Mouse (Mus musculus): ENCODE measurements around the gene Six2. TPM values are rescaled to one million over a fixed set of nuclear protein-coding genes. Genes with fewer than 3 reads are reported as not detected.

Six2 gene
- total RNA-seq (2021), result not detected in 2 replicates
- long read RNA-seq, experiment 1, result 0 reads
- long read RNA-seq, experiment 2, result 0 reads

DNA sequence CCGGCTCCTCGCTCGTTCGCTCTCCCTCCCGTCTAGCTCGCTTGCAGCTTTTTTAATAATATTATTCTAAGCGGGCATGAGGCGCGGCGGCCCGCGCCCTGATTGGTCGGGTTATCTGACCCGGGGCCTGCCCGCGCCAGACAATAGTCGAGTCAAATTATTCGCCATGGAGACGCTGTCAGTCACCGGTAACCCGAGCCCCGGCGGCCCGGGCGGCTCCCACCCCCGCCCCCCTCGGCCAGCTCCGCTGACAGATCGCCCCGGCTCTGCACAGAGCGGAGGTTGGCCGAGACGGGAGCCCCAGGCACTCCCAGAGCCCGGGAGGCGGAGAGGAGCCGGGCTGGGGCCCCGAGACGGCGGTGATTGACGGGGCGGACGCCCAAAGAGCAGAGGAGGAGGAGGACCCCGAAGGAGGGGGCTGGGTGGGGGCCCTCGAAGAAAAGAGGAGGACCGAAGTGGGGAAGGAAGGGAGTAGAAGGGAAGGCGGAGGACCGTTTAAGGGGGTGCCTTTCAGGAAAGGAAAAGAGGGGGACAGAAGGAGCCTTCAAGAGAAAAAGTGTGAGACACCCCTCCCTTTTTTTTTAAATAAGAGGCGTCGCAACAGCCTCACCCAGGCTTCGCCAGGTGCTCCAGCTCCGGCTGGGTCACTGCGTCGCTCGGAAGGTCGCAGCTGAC is at the start of gene Six2:
TSS of gene Six2 (minus strand) at position 39 of the 675 bp plus-strand sequence.
- DNase-seq, result peak; percentile 62

DNA sequence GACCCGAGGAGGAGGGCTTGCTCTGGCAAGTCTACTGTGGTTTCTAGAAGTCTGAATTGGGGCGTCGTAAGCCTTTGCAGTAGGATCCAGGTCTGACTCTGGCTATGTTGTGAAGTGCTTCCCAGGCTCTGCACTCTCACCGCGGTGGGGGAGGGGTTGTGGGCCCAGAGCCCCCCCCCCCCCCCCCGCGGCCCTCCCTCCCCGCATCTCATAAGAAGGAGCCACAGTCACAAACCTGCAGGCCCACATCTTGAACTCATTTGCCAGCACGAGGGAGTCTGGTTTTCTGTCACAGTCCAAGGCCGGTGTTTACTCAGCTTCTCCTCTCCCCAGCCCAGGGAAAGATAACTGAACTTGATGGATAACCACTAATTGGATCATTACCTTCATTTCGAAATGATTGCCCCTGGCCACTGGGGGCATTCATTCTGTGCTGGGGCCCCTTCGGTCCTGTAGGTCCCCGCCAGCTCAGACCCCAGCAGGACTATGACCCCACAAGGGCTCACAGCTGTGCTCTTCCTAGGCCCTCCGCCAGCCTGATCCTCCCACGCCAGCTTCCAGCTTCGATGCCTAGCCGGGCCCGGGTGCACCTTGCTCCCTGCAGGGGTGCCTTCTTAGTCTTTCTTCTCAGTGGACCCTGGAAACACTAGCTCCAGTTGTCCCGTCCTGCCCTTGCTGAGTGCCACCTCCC is 49.2 kb upstream of the Six2 start:
- DNase-seq, result no peak

- no peak for DNase-seq
Observed at GRCm38 (mm10) chr17:85731329-85731728, 43.3 kb upstream of the Six2 start.

GRCm38 (mm10) chr17:85730231-85731015 is 42.3 kb upstream of the Six2 start:
- no peak for DNase-seq

DNA sequence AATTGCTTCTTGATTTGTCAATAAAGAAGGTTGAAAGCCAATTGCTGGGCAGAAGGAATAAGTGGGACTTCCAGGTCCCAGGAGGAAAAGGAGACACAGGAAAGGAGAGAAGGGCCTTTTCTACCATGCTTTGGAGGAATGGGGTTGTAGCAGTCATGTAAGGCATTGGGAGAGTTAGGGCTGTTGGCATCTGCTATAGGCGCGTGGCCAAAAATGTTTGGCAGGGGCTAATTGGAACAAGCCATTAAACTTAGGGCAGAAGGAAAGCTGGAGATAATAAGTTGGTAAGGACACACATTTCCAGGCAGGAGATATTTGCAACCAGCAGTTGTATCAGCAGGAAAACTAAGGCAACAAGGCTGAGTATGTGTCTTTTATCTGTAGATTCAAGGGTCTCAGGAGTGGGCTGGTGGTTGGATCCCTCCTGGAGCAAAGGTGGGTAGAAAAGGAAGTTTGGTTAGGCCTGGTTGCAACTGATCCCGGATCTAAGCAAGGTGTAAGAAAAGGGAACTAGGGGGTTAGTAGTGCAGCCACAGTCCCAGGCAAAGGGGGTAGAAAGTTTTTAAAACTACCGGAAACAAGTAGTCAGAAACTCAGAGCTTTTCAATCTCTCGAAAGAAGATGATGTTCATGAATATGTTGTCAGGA is 40.1 kb upstream of the Six2 start:
- peak; percentile 56 for DNase-seq

DNA sequence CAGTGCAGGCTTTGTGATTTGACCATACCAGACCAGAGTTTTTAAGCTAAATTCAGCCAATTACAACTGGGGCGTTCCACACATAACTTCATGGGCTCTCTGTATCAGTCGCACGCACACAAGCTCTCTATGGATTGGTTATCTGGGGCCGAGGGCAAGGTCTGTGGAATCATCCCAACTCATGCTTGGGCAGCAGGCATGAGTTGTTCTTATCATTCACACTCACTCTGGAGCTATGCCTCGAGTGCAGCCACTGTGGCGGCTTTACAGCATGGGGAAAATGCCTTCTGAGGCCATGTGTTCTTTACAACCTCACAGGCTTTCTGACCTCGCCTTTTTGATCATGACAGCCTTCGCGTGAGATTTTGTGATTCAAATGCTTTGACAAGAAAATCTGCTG is 37.9 kb upstream of the Six2 start:
- no peak for DNase-seq

- no peak for DNase-seq
Observed at GRCm38 (mm10) chr17:85723166-85723565, 35.1 kb upstream of the Six2 start.

DNA sequence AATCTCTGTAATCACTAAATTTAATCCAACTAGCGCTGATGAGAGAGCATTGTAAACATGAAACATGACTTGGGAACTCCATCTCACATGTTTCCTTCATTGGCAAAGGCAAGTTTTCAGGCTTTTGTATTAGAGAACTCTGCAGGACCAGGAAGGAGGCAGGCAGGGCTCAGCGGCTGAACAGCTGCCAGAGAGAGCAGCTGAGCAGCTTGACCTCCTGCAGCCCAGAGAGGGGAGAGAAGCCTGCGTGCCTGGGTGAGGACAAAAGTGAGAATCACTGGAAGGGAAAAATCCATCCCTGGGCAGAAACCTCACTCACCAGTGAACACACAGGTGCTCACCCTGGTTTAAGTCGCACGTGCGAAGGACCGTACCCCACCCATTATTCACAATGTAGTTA is 29.2 kb upstream of the Six2 start:
- no peak for DNase-seq

GRCm38 (mm10) chr17:85715784-85716183 is 27.7 kb upstream of the Six2 start:
- DNase-seq, result no peak

- DNase-seq, result no peak
Observed at GRCm38 (mm10) chr17:85714370-85714769, 26.3 kb upstream of the Six2 start.

- DNase-seq, result no peak
Observed at GRCm38 (mm10) chr17:85712874-85713273, 24.8 kb upstream of the Six2 start.

DNA sequence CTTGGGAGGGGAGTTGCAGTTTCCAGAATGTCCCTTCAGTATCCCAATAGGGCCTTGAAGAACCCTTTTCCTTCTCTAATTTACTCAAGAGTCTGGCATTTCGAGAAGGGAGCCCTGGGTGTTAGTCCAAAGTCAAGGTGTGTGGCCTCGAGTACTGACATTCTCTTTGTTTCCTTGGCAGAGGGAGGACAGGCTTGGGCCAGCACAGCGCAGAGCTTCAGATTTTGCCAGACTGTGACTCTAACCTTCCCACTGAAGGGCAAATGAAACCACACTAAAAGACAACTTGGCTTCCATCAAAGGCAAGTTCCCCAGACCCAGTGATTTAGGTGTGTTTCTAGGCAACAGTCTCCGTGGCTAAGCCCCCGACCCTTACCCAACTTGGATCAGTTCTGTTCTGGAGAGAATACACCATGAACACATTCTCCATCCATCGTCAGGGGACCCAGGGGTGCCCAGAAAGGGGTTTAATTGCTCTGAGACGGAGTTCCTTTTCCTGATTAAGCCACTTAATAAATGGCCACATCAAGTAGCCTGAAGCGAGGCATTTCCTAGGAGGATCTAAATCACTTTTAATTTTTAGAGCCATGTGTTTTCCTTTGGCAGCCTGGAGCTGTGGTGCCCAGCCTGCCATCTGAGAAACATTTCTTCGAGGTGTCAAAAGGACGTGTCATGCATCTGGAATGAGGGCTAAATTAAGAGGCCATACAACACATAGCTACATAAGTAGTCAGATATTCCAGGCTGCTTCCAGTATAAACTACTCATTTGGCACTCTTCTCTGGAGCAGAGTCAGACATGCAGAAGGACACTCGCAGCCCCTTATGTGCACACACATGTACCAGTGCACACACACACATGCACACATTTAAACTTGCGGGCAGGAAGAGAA is 16.5 kb upstream of the Six2 start:
- no peak for DNase-seq

DNA sequence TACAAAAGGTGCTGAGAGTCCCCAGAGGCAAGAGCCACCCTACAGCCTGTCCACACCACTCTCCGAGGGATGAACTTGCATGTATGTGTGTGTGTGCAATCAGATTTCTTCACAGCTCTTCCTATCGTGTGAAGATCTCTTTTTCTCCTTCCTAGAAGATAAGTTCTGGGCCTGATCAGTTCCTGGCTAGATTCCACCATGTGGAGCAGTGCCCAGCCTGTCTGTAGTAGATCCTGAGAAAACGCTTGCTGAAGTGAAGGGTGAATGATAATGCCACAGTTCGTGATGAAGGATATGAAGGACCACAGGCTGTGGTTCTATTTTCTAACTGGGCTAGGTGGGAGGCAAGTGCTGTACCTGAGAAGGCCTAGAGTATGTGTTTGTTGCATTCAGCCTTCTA is 12.0 kb upstream of the Six2 start:
- DNase-seq, result no peak

- DNase-seq, result no peak
Observed at GRCm38 (mm10) chr17:85698643-85699042, 10.6 kb upstream of the Six2 start.

- no peak for DNase-seq
Observed at GRCm38 (mm10) chr17:85697976-85698375, 9.9 kb upstream of the Six2 start.

- no peak for DNase-seq
Observed at GRCm38 (mm10) chr17:85694499-85694898, 6.4 kb upstream of the Six2 start.

DNA sequence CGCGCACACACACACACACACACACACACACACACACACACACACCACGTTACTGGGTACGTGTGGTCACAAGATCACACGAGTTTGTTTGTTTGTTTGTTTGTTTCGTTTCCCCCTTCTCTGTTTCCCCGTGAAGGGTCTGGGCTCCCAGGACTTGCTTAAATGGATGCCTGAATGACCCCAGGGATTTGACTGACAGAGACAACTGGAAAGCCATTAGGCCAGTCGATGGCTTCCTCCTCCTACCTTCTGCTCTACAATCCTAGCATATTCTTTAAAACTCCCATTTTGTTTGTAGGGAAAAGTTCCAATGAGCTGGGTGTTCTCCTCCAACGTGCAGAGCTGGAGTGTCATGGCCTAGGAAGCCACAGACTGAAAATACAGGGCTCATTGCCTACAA is 5.0 kb upstream of the Six2 start:
- no peak for DNase-seq

- DNase-seq, result no peak
Observed at GRCm38 (mm10) chr17:85692594-85692993, 4.5 kb upstream of the Six2 start.

DNA sequence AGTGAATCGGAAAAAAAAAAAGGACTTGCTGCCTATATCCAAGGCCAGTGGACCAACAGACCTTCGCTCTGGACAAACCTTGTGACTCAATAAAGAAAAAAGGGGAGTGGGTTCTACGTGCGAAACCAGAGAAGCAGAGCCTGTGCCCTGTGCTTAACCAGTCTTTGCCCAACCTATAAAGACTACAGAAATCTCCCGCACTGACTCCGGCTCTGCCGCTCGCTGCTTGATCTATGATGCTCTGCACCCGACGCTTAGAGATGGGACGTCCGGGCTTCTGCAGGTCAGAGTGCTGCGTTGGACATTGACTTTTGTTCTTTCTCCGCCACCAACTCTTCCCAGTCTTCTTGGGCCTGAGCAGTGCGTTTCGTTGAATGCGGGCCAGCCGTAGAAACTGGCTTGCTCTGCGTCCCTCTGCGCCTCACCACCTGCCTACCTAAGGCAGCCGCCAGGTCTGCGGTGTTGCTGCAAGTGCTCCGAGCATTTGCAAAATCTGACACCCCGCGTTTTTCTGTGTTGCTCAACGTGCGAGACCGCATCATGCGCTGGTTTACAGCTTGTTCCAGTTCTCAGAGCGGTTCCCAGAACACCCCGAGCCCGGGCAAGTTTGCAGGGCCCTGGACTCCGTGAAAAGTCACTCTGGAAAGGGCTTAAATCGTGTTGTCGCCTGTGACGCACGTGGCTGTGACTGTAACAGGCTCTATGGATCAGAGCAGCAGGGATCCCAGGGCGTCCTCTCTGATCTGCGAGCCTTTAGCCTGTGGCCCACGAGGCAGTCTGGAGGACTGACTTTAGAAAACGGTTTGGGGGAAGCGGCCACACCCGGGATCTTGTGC is 3.8 kb upstream of the Six2 start:
- no peak for DNase-seq

DNA sequence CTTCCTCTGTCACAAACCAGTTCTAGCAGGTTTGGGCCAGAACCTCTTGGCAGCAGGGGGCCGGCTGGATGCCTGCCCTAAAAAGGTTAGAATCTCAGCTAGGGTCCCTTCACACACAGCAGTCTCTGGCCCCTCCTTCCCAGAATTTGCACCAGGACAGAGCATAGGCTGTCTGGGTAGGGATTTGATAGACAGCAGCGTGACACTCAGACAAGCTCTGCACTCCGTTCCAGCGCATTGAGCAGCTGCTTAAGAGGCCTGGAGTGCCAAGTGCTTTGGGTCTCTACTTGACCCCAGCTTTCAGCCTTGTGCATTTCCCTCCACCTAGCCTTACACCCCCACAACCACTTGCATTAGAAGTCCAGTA is 2.9 kb upstream of the Six2 start:
- DNase-seq, result no peak

Measured in adrenal gland, postnatal 14 days (tissue).